Mouse (Mus musculus): Measurements from ENCODE around the gene Tmed8. TPM values are rescaled to one million over a fixed set of nuclear protein-coding genes. Genes with fewer than 3 reads are reported as not detected.

Tmed8 gene
- polyA plus RNA-seq, 1 experiment from 2014 or later = 1.7 TPM

- Histone ChIP-seq H3K36me3 (no peaks in the 10 kb centered on the region), H3K9me3 (no peaks in the 10 kb centered on the region), H3K27ac (no peak overlapping the region), H3K4me1 (replicated peaks) (no peaks in the 10 kb centered on the region), H3K27me3 (replicated peaks) (no peaks in the 10 kb centered on the region), H3K4me2 (replicated peaks) (no peak overlapping the region), H3K4me3 (replicated peaks) (no peak overlapping the region), H3K9ac (no peak overlapping the region)
- WGBS = 65% methylated on average over 5 of the region's 5 CpGs
- no peak for ATAC-seq
Measured at GRCm38 (mm10) chr12:87201694-87202093, 1.4 kb upstream of the Tmed8 start.

GRCm38 (mm10) chr12:87199206-87199972 lies 865 bp downstream of the Tmed8 start, which contains the start of gene Samd15:
Samd15 (plus strand) TSS chr12:87199723.
- H3K27ac ChIP-seq = peak within 1 kb of the TSS; percentile 74; the same call in 1 of the 2 replicates
- no peaks in the 10 kb centered on the region for H3K4me1 ChIP-seq (replicated peaks)
- H3K4me2 ChIP-seq (replicated peaks) = peak within 1 kb of the TSS; percentile 95
- H3K9me3 ChIP-seq = no peaks in the 10 kb centered on the region
- WGBS = under 1% methylated on average over 38 of the region's 38 CpGs
- H3K9ac ChIP-seq = peak within 1 kb of the TSS; percentile 84
- no peaks in the 10 kb centered on the region for H3K36me3 ChIP-seq
- H3K4me3 ChIP-seq (replicated peaks) = peak within 1 kb of the TSS; percentile 89
- ATAC-seq = peak; percentile 63
- no peaks in the 10 kb centered on the region for H3K27me3 ChIP-seq (replicated peaks)

- Histone ChIP-seq H3K9me3 (no peaks in the 10 kb centered on the region), H3K4me1 (replicated peaks) (no peaks in the 10 kb centered on the region), H3K27ac (no peak overlapping the region), H3K4me2 (replicated peaks) (peak overlapping the region; percentile 95), H3K27me3 (replicated peaks) (no peaks in the 10 kb centered on the region), H3K9ac (0 out of 2 replicates have a peak overlapping the region, but pooled peaks have one; percentile 84), H3K4me3 (replicated peaks) (peak overlapping the region; percentile 89; the same call in 1 of the 2 replicates), H3K36me3 (no peaks in the 10 kb centered on the region)
- WGBS = 56% methylated on average over 6 of the region's 6 CpGs
- no peak for ATAC-seq
Measured at GRCm38 (mm10) chr12:87198792-87199191, 1.5 kb downstream of the Tmed8 start.

GRCm38 (mm10) chr12:87196310-87196709 lies 3.9 kb downstream of the Tmed8 start:
- Histone ChIP-seq H3K9me3 (no peaks in the 10 kb centered on the region), H3K4me1 (replicated peaks) (no peaks in the 10 kb centered on the region), H3K27me3 (replicated peaks) (no peaks in the 10 kb centered on the region), H3K27ac (no peak overlapping the region), H3K4me2 (replicated peaks) (no peak overlapping the region), H3K9ac (no peak overlapping the region), H3K36me3 (no peaks in the 10 kb centered on the region), H3K4me3 (replicated peaks) (no peak overlapping the region)
- ATAC-seq = no peak

GRCm38 (mm10) chr12:87195069-87195468 lies 5.2 kb downstream of the Tmed8 start:
- H3K4me1 ChIP-seq (replicated peaks) = no peaks in the 10 kb centered on the region
- 51% methylated on average over 1 of the region's 1 CpGs for WGBS
- no peak overlapping the region for H3K27ac ChIP-seq
- H3K4me3 ChIP-seq (replicated peaks) = no peak overlapping the region
- no peaks in the 10 kb centered on the region for H3K27me3 ChIP-seq (replicated peaks)
- H3K9me3 ChIP-seq = no peaks in the 10 kb centered on the region
- no peak overlapping the region for H3K9ac ChIP-seq
- no peak for ATAC-seq
- H3K4me2 ChIP-seq (replicated peaks) = no peak overlapping the region
- H3K36me3 ChIP-seq = no peaks in the 10 kb centered on the region

GRCm38 (mm10) chr12:87193008-87193407 lies 7.2 kb downstream of the Tmed8 start:
- no peak overlapping the region for H3K9ac ChIP-seq
- H3K4me1 ChIP-seq (replicated peaks) = no peaks in the 10 kb centered on the region
- H3K4me2 ChIP-seq (replicated peaks) = no peak overlapping the region
- H3K27ac ChIP-seq = no peak overlapping the region
- H3K9me3 ChIP-seq = no peaks in the 10 kb centered on the region
- ATAC-seq = no peak
- 87% methylated on average over 3 of the region's 3 CpGs for WGBS
- H3K27me3 ChIP-seq (replicated peaks) = no peaks in the 10 kb centered on the region
- H3K4me3 ChIP-seq (replicated peaks) = no peak overlapping the region
- H3K36me3 ChIP-seq = no peaks in the 10 kb centered on the region

- Histone ChIP-seq H3K4me2 (replicated peaks) (no peak overlapping the region), H3K9ac (no peak overlapping the region), H3K4me1 (replicated peaks) (no peaks in the 10 kb centered on the region), H3K4me3 (replicated peaks) (no peak overlapping the region), H3K36me3 (no peaks in the 10 kb centered on the region), H3K27me3 (replicated peaks) (no peaks in the 10 kb centered on the region), H3K27ac (no peak overlapping the region), H3K9me3 (no peaks in the 10 kb centered on the region)
- no peak for ATAC-seq
- WGBS = 93% methylated on average over 4 of the region's 4 CpGs
Measured at GRCm38 (mm10) chr12:87177631-87178030, 22.6 kb downstream of the Tmed8 start.

- no peak for ATAC-seq
- H3K27me3 ChIP-seq (replicated peaks) = no peaks in the 10 kb centered on the region
- H3K4me3 ChIP-seq (replicated peaks) = no peak overlapping the region
- no peak overlapping the region for H3K27ac ChIP-seq
- WGBS = 75% methylated on average over 4 of the region's 4 CpGs
- no peaks in the 10 kb centered on the region for H3K4me1 ChIP-seq (replicated peaks)
- no peak overlapping the region for H3K4me2 ChIP-seq (replicated peaks)
- H3K36me3 ChIP-seq = no peaks in the 10 kb centered on the region; the same call in 1 of the 2 replicates
- H3K9me3 ChIP-seq = no peaks in the 10 kb centered on the region
- no peak overlapping the region for H3K9ac ChIP-seq
Measured at GRCm38 (mm10) chr12:87175194-87175946, 24.9 kb downstream of the Tmed8 start.

GRCm38 (mm10) chr12:87160815-87161214 lies 39.4 kb downstream of the Tmed8 start:
- Histone ChIP-seq H3K9me3 (no peaks in the 10 kb centered on the region), H3K9ac (no peak overlapping the region), H3K4me2 (replicated peaks) (no peak overlapping the region), H3K27ac (no peak overlapping the region), H3K4me1 (replicated peaks) (peaks cover 5% of the 10 kb centered on the region; the same call in 1 of the 2 replicates), H3K36me3 (no peaks in the 10 kb centered on the region; the same call in 1 of the 2 replicates), H3K4me3 (replicated peaks) (no peak overlapping the region), H3K27me3 (replicated peaks) (no peaks in the 10 kb centered on the region)
- WGBS = 90% methylated on average over 5 of the region's 5 CpGs
- no peak for ATAC-seq

GRCm38 (mm10) chr12:87160310-87160709 lies 39.9 kb downstream of the Tmed8 start:
- Histone ChIP-seq H3K36me3 (peaks cover 2% of the 10 kb centered on the region), H3K27me3 (replicated peaks) (no peaks in the 10 kb centered on the region), H3K27ac (no peak overlapping the region), H3K9me3 (no peaks in the 10 kb centered on the region), H3K4me2 (replicated peaks) (no peak overlapping the region), H3K4me3 (replicated peaks) (no peak overlapping the region), H3K4me1 (replicated peaks) (peaks cover 5% of the 10 kb centered on the region; the same call in 1 of the 2 replicates), H3K9ac (no peak overlapping the region)
- ATAC-seq = no peak
- 71% methylated on average over 1 of the region's 1 CpGs for WGBS

- Histone ChIP-seq H3K4me1 (replicated peaks) (peaks cover 5% of the 10 kb centered on the region; the same call in 1 of the 2 replicates), H3K4me2 (replicated peaks) (no peak overlapping the region), H3K9me3 (no peaks in the 10 kb centered on the region; the same call in 1 of the 2 replicates), H3K27ac (no peak overlapping the region), H3K36me3 (peaks cover 3% of the 10 kb centered on the region), H3K9ac (no peak overlapping the region), H3K27me3 (replicated peaks) (no peaks in the 10 kb centered on the region), H3K4me3 (replicated peaks) (no peak overlapping the region)
- peak; percentile 17 for ATAC-seq
- 58% methylated on average over 7 of the region's 7 CpGs for WGBS
Measured at GRCm38 (mm10) chr12:87158099-87158498, 42.2 kb downstream of the Tmed8 start.

- WGBS = 35% methylated on average over 4 of the region's 4 CpGs
- Histone ChIP-seq H3K27me3 (replicated peaks) (no peaks in the 10 kb centered on the region), H3K9me3 (no peaks in the 10 kb centered on the region; the same call in 1 of the 2 replicates), H3K4me3 (replicated peaks) (no peak overlapping the region), H3K9ac (no peak overlapping the region), H3K27ac (no peak overlapping the region), H3K36me3 (peaks cover 3% of the 10 kb centered on the region), H3K4me2 (replicated peaks) (peak overlapping the region; percentile 37; the same call in 1 of the 2 replicates), H3K4me1 (replicated peaks) (peaks cover 5% of the 10 kb centered on the region; the same call in 1 of the 2 replicates)
- peak; percentile 95 for ATAC-seq
Measured at GRCm38 (mm10) chr12:87157361-87157760, 42.9 kb downstream of the Tmed8 start.

Measured in intestine, embryonic 15.5 days (tissue).